Mouse (Mus musculus) c-Kit-negative CD71-positive TER-119-positive erythroid progenitor cells, embryonic 14.5 days (primary cell): ENCODE data around the gene Hdac7.

Experiments
- DNase-seq: peaks from one replicate; pipeline ENCODE4 v3.0.0-alpha.2; 2013; ENCODE audit warnings: low read depth, low spot score

The Hdac7 gene

DNA sequence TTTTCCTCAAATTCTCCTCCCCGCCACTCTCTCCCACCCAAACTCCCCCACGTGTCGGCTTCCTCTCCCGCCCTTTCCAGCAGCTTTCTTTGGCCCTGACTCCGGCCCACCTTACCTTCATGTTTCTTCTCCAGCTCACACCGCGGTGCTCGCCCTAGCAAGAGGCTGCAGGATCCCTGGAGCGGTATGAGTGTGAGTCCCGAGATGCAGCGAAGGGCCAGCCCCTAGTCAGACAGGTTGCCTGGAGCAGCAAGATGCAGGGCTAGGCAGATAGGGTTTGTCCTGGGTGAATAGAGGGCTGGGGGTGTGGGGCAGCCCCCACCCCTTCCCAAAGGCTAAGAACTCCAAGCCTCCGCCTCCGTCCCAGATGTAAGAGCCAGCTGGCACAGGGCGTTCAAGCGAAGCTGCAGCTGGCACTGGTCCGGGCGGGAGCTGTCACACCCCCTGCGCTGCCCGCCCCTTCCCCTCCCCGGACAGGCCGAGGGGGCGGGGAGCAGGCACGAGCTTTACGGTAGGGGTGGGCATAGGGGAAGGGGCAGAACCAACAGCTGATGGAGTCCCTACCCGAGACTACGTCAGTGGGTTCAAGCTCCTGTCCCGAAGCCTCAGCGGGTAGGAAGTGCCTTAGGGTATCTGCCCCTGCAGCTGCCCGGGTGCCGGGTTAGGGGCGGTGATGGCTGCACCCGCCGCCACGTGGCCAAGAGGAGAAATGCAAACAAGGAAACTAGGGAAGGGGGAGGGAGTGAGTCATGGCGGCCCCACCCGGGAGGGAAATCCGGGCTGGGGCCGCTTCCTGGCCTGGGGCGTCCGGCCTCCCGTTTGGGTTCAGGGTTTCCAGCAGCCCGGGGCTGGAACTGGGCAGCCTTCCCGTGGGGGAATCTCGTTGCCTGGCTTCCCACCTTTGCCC, 76.8 kb downstream of the Hdac7 start, which contains the start of gene Rapgef3:
TSS of gene Rapgef3 (minus strand) at position 693 of the 907 bp plus-strand sequence.
- no peak for DNase-seq

DNA sequence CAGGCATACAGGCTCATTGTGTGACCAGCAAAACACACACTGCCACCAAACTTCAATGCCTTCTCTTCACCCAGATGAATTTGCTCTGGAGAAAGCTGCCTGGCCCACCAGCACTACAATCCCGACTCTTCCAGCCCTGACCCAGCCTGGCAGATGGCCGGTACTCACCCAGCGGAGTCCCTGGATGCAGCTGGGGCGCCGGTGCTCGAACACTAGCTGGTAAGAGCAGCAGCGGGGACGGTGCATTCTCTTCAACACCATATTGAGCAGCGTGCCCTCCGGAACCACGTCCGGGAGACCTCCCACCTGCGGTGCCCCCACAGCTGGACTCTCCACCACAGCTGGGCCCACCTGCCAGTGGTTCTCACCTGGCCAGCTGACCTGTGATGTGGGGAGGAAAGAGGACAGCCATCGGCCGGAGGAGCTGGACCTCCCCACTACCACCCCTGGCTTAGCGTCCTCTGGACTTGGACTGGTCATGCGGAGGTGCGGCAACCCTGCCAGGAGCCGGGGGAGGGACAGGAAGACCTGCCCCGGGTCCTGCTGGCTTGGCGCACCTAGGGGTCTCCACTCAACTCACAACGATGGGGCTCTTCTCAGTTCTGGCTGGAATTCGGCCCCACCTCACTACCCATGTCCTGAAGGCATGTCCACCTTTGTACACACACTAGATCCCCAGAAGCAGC, 77.6 kb downstream of the Hdac7 start:
- no peak for DNase-seq

DNA sequence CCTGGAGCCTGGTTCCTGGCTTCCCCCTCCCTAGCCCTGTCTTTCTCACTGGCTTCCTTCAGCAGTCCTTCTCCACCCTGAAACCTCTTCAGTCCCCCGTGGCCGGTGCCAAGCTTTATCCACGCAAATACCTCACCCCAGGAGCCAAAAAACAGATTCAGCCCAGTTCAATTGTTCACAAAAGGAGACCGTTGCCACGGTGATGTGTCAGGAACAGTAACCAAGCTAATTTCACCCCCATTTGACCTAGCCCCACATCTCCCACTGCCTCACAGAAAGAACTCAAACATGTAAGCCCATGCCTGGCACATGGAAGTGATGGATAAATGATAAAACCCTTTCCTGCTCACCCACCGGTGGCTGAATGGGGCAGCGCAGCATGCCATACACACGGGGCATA, 78.1 kb downstream of the Hdac7 start:
- no peak for DNase-seq

DNA sequence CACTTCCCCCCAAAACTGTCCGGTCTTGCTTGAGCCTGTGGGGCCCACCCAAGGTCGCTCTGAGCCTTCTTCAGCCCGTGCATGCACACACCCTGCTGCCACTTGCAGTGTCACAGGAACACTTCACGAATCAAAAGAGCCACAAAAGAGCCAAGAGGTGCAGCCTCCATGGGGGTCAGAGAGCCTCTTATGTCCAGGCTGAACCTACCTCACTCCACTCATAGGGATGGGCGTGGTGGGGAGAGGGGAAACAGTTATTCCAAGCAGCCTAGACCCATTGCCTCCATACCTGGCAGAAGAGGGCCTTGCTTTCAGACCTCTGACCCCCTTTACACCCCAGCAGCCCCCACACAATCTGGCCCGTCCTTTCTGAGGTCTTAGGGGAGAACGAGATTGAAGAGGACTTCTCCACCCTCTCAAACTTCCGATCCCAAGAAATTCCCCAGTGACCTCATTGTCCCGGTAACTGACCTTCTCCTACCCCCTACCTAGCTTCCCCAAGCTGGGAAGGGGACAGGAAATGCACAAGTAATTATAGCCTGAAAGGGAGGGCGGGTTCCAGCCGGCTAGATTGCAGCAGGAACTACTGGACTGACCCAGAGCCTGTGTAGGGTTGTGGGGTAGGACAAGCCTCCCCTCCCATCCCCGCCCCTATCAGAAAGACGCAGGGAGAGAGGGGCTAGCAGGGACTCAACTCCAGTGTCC, 79.1 kb downstream of the Hdac7 start:
- no peak for DNase-seq

DNA sequence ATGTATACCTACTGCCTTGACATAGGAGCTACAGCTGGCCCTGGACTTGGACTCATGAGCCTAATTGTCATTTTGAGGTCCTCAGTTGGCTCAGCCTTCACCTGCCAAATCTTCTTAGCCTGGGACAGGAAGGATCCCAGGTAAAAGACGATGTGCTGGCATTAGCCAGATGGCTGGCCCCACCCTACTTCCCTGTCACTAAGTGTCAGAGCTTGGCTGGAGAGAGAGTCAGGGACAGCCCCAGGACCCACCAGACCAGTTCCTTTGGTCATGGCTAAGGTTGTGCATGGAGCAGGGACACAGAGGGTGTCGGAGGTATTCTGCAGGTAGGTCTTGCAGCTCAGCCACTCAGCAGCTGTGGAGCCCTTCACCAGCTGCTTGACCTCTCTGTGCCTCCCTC, 79.8 kb downstream of the Hdac7 start:
- DNase-seq = no peak

DNA sequence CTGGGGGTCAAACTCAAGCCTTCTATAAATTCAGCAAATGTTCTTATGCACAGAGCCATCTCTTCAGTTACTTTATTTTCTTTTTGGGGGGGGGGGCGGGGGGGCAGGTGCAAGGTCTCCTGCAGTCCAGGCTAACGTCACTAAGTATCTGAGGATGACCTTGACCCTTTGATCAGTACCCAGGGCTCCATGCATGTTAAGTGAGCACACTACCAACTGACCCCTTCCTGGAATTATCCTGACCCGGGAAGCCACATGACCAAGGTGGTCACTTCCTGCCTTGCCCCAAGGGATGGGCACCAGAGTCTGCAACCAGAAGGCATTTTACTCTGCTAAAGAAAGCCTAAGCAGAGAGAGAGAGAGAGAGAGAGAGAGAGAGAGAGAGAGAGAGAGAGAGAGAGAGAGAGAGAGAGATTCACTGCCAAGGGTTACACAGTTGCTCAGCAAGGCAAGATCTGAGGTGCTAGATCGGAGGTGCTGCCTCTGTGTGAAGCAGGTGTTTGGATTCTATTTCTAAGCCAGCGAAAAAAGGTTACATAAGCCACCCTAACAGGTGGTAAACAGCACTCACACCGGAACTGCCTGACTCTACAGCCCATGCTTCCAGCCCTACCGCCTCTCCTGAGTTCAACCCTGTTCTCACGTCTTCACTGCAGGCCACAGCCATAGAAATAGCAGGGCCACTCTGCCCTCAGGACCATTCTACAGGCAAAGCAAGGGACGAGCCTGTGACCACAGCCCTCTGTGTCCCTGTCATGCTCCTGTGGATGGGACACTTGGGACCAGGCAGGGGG, 80.8 kb downstream of the Hdac7 start:
- DNase-seq = no peak

DNA sequence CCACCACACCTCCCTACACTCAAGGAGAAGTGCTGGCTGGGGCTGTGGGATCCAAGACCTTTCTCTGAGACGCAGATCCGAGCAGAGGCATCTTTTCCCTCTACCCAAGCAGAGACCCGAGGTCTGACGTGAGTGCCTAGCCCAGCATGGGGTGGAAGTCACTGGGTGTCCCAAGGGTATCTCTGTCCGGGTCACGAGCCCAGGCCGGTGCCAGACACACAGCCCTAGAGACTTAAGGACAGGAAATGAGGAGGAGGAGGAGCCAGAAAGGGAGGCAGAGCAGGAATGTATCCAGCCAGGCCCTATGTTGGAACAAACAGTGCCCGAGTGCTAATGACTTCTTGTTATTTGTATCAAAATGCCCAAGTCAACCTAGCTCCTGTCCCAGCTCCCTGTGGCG, 81.6 kb downstream of the Hdac7 start:
- no peak for DNase-seq

DNA sequence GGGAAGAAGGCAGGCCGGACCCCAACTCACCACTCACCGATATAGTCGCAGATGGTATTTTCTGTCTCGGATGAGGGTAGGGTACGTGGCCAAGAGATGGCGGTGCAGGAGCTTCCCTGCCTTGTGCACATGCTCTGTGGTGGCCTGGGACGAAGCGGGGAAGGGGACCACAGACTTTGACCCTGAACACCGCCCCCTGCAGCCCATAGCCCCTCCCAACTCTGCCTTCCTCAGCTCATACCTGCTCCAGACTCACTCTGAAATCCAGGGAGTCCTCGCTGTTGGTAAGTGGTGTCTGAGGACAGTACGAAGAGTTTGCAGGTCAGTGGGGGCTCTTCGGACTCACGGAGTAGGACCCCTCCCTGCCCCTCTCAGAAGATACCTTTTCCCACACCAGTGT, 82.9 kb downstream of the Hdac7 start:
- no peak for DNase-seq

DNA sequence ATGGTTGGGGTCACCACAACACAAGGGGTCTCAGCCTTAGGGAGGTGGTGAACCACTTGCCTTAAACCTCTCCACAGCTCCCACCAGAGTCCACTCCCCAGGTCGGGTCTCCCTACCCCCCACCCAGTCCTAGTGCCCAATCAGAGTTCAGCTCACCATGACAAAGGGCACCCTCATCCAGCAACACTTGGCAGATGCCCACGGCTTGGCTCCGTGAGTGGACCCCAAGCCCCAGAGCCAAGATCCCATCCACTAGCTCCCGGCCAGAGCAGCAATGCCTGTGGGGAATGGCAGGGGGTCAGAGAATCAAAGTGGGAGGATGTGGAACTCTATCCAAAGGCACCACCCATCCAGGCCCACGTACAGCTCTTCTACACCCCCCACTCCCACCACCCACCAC, 83.3 kb downstream of the Hdac7 start:
- DNase-seq = no peak

DNA sequence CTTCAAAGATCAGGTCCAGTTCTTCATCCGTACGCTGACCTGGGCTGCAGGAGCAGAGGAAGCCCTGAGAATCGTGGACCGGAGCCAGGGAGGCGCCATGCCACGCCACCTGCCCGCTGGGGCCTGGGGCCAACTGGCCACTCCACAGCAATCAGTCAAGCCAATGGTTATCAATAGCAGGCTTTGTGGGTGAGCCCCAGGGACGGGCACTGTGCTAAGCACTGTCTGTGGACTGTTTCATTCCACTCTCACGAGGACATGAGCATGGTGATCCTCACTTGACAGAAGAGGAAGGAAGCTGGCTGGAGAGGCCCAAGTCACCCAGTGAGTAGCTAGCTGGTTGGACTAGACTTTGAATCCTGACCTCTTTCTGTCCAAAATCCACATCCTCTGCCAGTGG, 84.3 kb downstream of the Hdac7 start:
- no peak for DNase-seq

DNA sequence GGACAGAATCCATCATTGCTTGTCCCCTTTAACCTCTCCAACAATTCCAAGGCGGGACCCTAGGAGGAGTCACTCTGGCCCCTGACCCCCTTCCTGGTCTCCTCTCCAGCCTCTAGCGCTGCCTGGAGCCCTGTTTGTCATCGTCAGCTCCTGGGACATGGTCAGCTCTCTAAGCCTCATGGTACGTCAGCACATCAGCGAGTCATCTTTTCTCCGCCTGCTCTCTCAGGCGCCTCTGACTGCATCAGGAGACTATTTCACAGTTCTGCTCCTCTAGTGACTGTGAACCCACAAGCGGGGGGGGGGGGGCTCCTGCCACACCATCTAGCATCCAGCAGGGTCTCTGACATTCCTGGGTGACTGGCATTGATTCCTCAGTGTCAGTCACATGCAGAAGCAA, 88.9 kb downstream of the Hdac7 start:
- no peak for DNase-seq

DNA sequence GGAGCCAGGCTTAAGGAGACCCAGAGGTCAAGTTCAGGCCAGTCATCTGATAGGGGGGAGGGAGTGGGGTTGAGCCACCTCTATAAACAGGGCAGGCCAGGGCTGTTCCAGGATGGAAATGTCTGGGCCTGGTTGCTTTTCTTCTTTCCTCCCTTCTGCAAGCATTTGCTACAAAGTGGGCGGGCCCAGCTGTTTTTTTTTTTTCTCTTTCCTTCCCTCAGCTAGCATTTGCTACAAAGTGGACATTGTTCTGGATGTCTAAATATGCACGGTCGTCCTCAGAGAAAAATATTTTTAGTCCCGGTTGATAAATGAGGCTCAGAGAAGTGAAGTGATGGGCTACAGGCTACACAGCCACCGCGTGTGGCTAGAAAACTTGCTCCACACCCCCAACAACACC, 89.8 kb downstream of the Hdac7 start:
- DNase-seq = no peak

DNA sequence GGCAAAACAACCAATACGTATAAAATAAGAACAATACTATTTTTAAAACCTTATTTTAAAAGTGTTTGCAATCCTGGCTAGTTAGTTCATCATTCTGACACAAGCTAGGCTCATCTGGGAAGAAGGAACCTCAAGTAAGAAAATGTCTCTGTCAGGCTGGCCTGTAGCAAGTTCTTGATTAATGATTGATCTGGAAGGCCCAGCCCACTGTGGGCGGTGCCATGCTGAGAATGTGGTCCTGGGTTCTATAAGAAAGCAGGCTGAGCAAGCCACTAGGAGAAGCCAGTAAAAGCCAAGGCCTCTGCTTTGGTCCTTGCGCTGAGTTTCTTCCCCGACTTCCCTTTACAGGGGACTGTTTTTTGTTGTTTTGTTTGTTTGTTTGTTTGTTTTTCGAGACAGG, 91.8 kb downstream of the Hdac7 start:
- DNase-seq = no peak

DNA sequence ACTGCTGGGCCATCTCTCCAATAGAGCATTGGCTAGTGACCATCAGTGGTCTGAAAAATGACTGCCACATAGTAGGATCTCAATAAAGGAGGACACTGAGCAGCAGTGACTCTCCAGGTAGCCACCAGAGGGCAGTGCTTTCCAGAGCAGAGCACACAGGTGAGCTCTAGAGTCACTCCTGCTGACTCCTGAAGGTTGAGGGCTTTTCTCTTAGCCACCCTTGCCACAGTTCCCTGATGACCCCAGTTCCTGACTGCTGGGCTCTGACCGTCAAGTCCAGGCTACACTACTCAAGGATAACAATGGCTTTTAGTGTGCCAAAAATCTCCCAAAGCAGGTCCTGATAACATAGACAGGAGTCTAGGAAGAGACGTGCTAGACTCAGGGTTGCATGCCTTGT, 92.6 kb downstream of the Hdac7 start:
- no peak for DNase-seq

DNA sequence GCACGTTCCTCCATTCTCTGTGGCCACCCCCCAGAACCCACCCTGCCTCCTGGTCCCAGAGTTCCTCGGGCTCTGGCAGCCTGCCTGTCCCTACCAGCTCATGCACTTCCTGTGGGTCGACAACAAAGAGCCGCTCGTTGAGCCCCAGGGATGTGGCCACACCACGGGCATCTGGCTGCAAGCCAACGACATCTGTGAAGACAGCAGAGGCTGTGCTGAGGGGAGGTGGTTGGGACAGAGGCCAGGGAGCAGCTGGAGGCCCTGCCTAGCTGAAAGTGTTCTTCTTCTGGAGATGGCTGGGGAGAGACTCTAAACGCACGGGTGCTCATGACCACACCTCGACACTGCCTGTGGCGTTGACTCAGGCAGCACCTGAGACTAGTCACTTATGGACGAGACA, 93.6 kb downstream of the Hdac7 start:
- DNase-seq = no peak

DNA sequence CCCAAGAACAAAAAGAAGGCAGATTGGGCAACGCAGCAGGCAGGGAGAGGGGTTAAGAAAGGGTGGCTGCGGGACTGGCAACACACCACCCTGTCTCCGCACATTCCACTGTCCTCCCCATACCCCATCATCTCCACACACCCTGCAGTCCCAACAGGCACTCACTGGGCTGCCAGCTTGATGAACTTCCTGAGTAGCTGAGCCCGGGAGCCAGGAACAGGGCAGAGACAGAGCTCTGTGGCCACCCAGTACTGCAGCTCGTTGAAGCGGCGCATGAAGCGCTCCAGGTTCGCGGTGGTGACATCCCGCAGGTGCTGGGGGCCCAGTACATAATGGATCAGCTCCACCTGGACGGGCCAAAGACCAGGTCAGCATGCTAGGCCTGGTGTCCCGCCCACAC, 94.5 kb downstream of the Hdac7 start:
- DNase-seq = no peak

DNA sequence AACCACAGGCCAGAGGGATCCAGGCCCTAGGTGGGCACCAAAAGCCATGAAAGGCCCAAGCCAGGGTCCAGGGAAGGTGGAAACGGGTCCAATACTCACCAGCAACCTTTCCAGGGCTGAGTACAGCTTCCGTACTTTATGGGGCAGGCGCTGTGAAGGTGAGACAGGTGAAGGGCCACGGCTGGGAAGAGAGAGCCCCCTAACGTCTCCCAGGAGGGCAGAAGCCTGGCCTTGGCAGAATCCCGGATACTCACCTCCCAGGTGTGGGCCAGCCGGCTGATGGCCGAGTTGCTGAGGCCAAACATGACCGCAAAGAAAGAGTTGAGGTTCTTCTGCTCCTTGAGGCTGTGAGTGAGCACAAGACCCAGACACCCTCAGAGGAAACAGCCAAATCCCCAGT, 94.9 kb downstream of the Hdac7 start:
- DNase-seq = no peak

DNA sequence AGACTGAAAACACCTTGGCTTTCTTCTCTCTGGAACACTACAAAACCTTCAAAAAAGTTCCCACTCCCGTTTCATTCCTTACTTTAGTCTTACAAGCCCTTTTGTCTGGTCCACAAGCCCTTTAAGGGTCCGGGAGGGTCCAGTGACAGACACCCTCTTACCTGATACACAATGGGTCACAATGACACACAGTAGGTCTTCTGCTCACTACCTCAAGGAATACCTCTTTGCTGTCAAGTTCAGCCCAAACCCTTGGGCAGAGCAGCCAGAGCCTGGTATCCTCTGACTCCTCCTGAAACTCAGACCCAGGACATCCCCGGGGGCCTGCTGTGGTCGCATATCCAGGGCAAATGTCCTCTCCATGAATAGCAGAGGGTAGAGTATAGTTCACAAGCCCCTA, 95.3 kb downstream of the Hdac7 start:
- no peak for DNase-seq

DNA sequence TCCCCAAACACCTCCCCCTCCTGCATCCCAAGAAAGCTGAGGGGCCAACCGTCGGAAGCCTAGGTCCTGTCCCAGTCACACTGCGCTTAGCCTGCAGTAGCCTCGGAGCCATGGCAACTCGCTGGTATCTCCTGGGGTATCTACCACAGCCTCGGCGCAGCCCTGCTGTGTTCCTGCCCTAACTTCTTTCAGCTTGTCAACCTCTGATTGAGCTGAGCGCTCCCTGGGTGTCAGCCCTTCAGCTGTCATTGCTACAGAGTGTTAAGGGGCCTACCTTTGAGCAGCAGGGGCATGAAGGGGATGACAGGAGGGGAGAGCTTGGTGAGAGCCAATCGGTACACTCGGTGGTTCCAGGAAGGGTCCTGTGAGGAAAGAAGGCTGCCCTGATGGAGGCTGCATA, 96.0 kb downstream of the Hdac7 start:
- DNase-seq = no peak

DNA sequence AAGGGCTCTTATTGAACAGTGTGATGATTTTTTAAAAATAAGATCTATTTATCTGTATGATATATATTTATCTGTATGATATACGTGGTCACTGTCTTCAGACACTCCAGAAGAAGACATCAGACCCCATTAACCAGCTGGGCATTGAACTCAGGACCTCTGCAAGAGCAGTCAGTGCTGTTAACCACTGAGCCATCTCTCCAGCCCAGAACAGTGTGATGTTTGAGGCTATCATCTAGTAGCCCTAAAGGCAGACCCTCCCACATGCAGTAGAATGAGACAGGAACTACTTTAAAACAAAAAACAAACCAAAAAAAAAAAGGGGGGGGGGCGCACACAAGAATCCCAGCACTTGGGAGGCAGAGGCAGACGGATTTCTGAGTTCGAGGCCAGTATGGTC, 96.8 kb downstream of the Hdac7 start:
- no peak for DNase-seq

DNA sequence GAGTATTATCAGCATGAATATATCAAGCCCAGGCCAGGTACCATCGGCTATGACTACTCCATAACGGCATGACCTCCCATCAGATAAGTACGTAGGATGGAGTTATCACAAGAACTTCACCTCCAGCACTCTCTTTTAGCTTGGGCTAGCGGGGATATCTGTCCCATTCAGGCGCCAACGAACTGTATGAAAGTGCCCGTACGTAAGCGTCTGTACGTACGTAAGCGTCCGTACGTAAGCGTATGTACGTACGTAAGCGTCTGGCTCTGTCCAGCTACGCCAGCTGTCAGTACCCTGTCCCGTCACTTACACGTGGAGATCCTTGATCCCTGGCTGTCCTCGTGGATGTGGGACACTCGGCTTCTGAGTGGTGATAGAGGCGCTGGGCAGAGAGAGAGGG, 97.6 kb downstream of the Hdac7 start:
- DNase-seq = no peak

DNA sequence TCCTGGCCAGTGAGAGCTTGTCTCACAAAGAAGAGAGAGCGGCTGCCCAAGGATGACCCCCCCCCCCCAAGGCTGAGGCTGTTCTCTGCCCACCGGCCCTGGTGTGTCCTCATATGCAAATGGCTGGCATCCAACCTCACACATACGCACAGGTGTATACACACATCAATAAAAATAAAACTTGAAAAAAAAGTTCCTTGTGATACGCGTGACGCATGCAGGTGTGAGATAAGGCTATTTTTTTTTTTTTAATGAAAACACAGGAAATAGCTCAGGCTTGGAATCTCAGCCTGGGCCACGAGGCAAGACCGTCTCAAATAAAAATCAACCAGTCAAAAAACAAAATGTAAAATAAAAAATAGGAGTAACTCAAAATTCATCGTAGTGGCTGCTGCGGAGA, 98.0 kb downstream of the Hdac7 start:
- DNase-seq = no peak
